Mouse (Mus musculus): ENCODE results near the gene Ncoa6. TPM values are rescaled to one million over a fixed set of nuclear protein-coding genes. Genes with fewer than 3 reads are reported as not detected.

Gene Ncoa6
- total RNA-seq (2014; fragmentation: Nextera tagmentation) = 89.8 and 99.2 TPM in 2 replicates
- 15.0 and 15.7 TPM in 2 replicates for total RNA-seq (2017)
- polyA plus RNA-seq (2012) = 47.3 and 48.8 TPM in 2 replicates

GRCm38 (mm10) chr2:155473570-155474088 is at the start of gene Ncoa6:
Gene Ncoa6 (minus strand): TSS chr2:155473894.
- Histone ChIP-seq H3K36me3 (replicated peaks) (peaks cover 7% of the 10 kb centered on the region), H3K9me3 (replicated peaks) (no peaks in the 10 kb centered on the region), H3K4me1 (ENCODE audit: insufficient read depth, low read depth, low read length) (peaks cover 21% of the 10 kb centered on the region), H3K27me3 (ENCODE audit: insufficient read depth, low read length) (0 out of 2 replicates have a peak, but pooled peaks cover 2% of the 10 kb centered on the region), H3K4me3 (ENCODE audit: low read depth, low read length) (peak within 1 kb of the TSS; percentile 84)
- no peak for TF ChIP-seq POLR2AphosphoS5 (IDR thresholded peaks at IDR 0.05; ENCODE audit: insufficient replicate concordance, low read depth, low read length)
- TF ChIP-seq TAL1 (conservative IDR thresholded peaks at IDR 0.05; ENCODE audit: low read depth, low read length) = no peak
- no peak for TF ChIP-seq GATA2 (IDR thresholded peaks at IDR 0.05; ENCODE audit: borderline replicate concordance, low read depth, low read length)
- ATAC-seq (ENCODE audit: extremely low read depth, insufficient number of reproducible peaks, low FRiP score, poor library complexity, severe bottlenecking) (peak; percentile 40; the same call in 1 of the 2 replicates), DNase-seq (ENCODE audit: low spot score) (peak; percentile 82)

GRCm38 (mm10) chr2:155518531-155519270 is 45.0 kb upstream of the Ncoa6 start:
- DNase-seq (ENCODE audit: low spot score) (no peak), ATAC-seq (ENCODE audit: extremely low read depth, insufficient number of reproducible peaks, low FRiP score, poor library complexity, severe bottlenecking) (no peak)
- H3K4me3 ChIP-seq (ENCODE audit: low read depth, low read length) = peak overlapping the region; percentile 81
- H3K4me1 ChIP-seq (ENCODE audit: insufficient read depth, low read depth, low read length) = peaks cover 53% of the 10 kb centered on the region
- peaks cover 8% of the 10 kb centered on the region for H3K36me3 ChIP-seq (replicated peaks)
- peaks cover 13% of the 10 kb centered on the region for H3K27me3 ChIP-seq (ENCODE audit: insufficient read depth, low read length)
- TF ChIP-seq GATA2 (IDR thresholded peaks at IDR 0.05; ENCODE audit: borderline replicate concordance, low read depth, low read length) (no peak), POLR2AphosphoS5 (IDR thresholded peaks at IDR 0.05; ENCODE audit: insufficient replicate concordance, low read depth, low read length) (no peak), CTCF (IDR thresholded peaks at IDR 0.05; ENCODE audit: low read depth, low read length) (no peak), GATA1 (IDR thresholded peaks at IDR 0.05; ENCODE audit: borderline replicate concordance, low read length) (no peak)
- H3K9me3 ChIP-seq (replicated peaks) = no peaks in the 10 kb centered on the region

GRCm38 (mm10) chr2:155517455-155518423 is 44.0 kb upstream of the Ncoa6 start, which contains the start of the genes Acss2 and Ggt7:
Gene Acss2 (plus strand): TSS chr2:155517948.
Gene Ggt7 (minus strand): TSS chr2:155518237.
- Histone ChIP-seq H3K36me3 (replicated peaks) (peaks cover 3% of the 10 kb centered on the region), H3K27me3 (ENCODE audit: insufficient read depth, low read length) (peaks cover 17% of the 10 kb centered on the region), H3K4me3 (ENCODE audit: low read depth, low read length) (peak within 1 kb of the TSS; percentile 81), H3K9me3 (replicated peaks) (no peaks in the 10 kb centered on the region), H3K4me1 (ENCODE audit: insufficient read depth, low read depth, low read length) (peaks cover 46% of the 10 kb centered on the region)
- TF ChIP-seq TAL1 (conservative IDR thresholded peaks at IDR 0.05; ENCODE audit: low read depth, low read length) (no peak), GATA1 (IDR thresholded peaks at IDR 0.05; ENCODE audit: borderline replicate concordance, low read length) (no peak), POLR2AphosphoS5 (IDR thresholded peaks at IDR 0.05; ENCODE audit: insufficient replicate concordance, low read depth, low read length) (no peak), CTCF (IDR thresholded peaks at IDR 0.05; ENCODE audit: low read depth, low read length) (peak; percentile 52), GATA2 (IDR thresholded peaks at IDR 0.05; ENCODE audit: borderline replicate concordance, low read depth, low read length) (no peak)
- peak; percentile 91 for DNase-seq (ENCODE audit: low spot score)
- peak; percentile 98 for ATAC-seq (ENCODE audit: extremely low read depth, insufficient number of reproducible peaks, low FRiP score, poor library complexity, severe bottlenecking)

GRCm38 (mm10) chr2:155515941-155516340 is 42.2 kb upstream of the Ncoa6 start:
- DNase-seq (ENCODE audit: low spot score) = no peak
- ATAC-seq (ENCODE audit: extremely low read depth, insufficient number of reproducible peaks, low FRiP score, poor library complexity, severe bottlenecking) = no peak

GRCm38 (mm10) chr2:155514666-155515065 is 41.0 kb upstream of the Ncoa6 start:
- peak overlapping the region; percentile 27; the same call in 1 of the 2 replicates for H3K4me3 ChIP-seq (ENCODE audit: low read depth, low read length)
- ATAC-seq (ENCODE audit: extremely low read depth, insufficient number of reproducible peaks, low FRiP score, poor library complexity, severe bottlenecking) = no peak
- DNase-seq (ENCODE audit: low spot score) = no peak
- H3K27me3 ChIP-seq (ENCODE audit: insufficient read depth, low read length) = peaks cover 29% of the 10 kb centered on the region
- TF ChIP-seq TAL1 (conservative IDR thresholded peaks at IDR 0.05; ENCODE audit: low read depth, low read length) = no peak
- TF ChIP-seq GATA2 (IDR thresholded peaks at IDR 0.05; ENCODE audit: borderline replicate concordance, low read depth, low read length) = no peak
- no peak for TF ChIP-seq GATA1 (IDR thresholded peaks at IDR 0.05; ENCODE audit: borderline replicate concordance, low read length)
- TF ChIP-seq CTCF (IDR thresholded peaks at IDR 0.05; ENCODE audit: low read depth, low read length) = no peak
- no peak for TF ChIP-seq POLR2AphosphoS5 (IDR thresholded peaks at IDR 0.05; ENCODE audit: insufficient replicate concordance, low read depth, low read length)
- peaks cover 31% of the 10 kb centered on the region for H3K4me1 ChIP-seq (ENCODE audit: insufficient read depth, low read depth, low read length)
- no peaks in the 10 kb centered on the region for H3K36me3 ChIP-seq (replicated peaks)
- no peaks in the 10 kb centered on the region for H3K9me3 ChIP-seq (replicated peaks)

More at GRCm38 (mm10) chr2:155515941-155516340, 42.2 kb upstream of the Ncoa6 start:
- peak; percentile 75 for TF ChIP-seq CTCF (IDR thresholded peaks at IDR 0.05; ENCODE audit: low read depth, low read length)
- no peak for TF ChIP-seq POLR2AphosphoS5 (IDR thresholded peaks at IDR 0.05; ENCODE audit: insufficient replicate concordance, low read depth, low read length)
- no peaks in the 10 kb centered on the region for H3K36me3 ChIP-seq (replicated peaks)
- no peak overlapping the region for H3K4me3 ChIP-seq (ENCODE audit: low read depth, low read length)
- H3K9me3 ChIP-seq (replicated peaks) = no peaks in the 10 kb centered on the region
- H3K27me3 ChIP-seq (ENCODE audit: insufficient read depth, low read length) = peaks cover 26% of the 10 kb centered on the region
- H3K4me1 ChIP-seq (ENCODE audit: insufficient read depth, low read depth, low read length) = peaks cover 40% of the 10 kb centered on the region

All from G1E (cell line).